Mouse (Mus musculus): Measurements from ENCODE around the gene Erc1. TPM values are rescaled to one million over a fixed set of nuclear protein-coding genes. Genes with fewer than 3 reads are reported as not detected.

The Erc1 gene
- polyA plus RNA-seq, 1 experiment from 2014 or later = 12.6 TPM

GRCm38 (mm10) chr6:119601379-119601778, 246.6 kb downstream of the Erc1 start:
- Histone ChIP-seq H3K4me3 (replicated peaks; ENCODE audit: low read length) (no peak overlapping the region), H3K27ac (ENCODE audit: low read length) (no peak overlapping the region), H3K9me3 (replicated peaks; ENCODE audit: control insufficient read depth, low read length) (no peaks in the 10 kb centered on the region), H3K9ac (ENCODE audit: low read length) (no peak overlapping the region), H3K4me2 (ENCODE audit: low read depth, low read length) (no peak overlapping the region), H3K4me1 (ENCODE audit: control insufficient read depth, insufficient read depth, low read length) (no peaks in the 10 kb centered on the region), H3K27me3 (ENCODE audit: control insufficient read depth, insufficient read depth, low read length) (no peaks in the 10 kb centered on the region), H3K36me3 (ENCODE audit: control insufficient read depth, insufficient read depth, low read length) (no peaks in the 10 kb centered on the region)
- ATAC-seq (ENCODE audit: insufficient read depth, low FRiP score) = no peak
- WGBS = 64% methylated on average over 2 of the region's 2 CpGs

GRCm38 (mm10) chr6:119595440-119595839, 252.5 kb downstream of the Erc1 start:
- 94% methylated on average over 4 of the region's 4 CpGs for WGBS
- Histone ChIP-seq H3K4me3 (replicated peaks; ENCODE audit: low read length) (no peak overlapping the region), H3K4me1 (ENCODE audit: control insufficient read depth, insufficient read depth, low read length) (no peaks in the 10 kb centered on the region), H3K27ac (ENCODE audit: low read length) (no peak overlapping the region), H3K9ac (ENCODE audit: low read length) (no peak overlapping the region), H3K36me3 (ENCODE audit: control insufficient read depth, insufficient read depth, low read length) (no peaks in the 10 kb centered on the region), H3K4me2 (ENCODE audit: low read depth, low read length) (no peak overlapping the region), H3K9me3 (replicated peaks; ENCODE audit: control insufficient read depth, low read length) (no peaks in the 10 kb centered on the region), H3K27me3 (ENCODE audit: control insufficient read depth, insufficient read depth, low read length) (no peaks in the 10 kb centered on the region)
- no peak for ATAC-seq (ENCODE audit: insufficient read depth, low FRiP score)

- no peak for ATAC-seq (ENCODE audit: insufficient read depth, low FRiP score)
- Histone ChIP-seq H3K9ac (ENCODE audit: low read length) (no peak overlapping the region), H3K4me3 (replicated peaks; ENCODE audit: low read length) (no peak overlapping the region), H3K27me3 (ENCODE audit: control insufficient read depth, insufficient read depth, low read length) (no peaks in the 10 kb centered on the region), H3K36me3 (ENCODE audit: control insufficient read depth, insufficient read depth, low read length) (no peaks in the 10 kb centered on the region), H3K4me2 (ENCODE audit: low read depth, low read length) (no peak overlapping the region), H3K4me1 (ENCODE audit: control insufficient read depth, insufficient read depth, low read length) (peaks cover 9% of the 10 kb centered on the region), H3K27ac (ENCODE audit: low read length) (peak overlapping the region; percentile 35), H3K9me3 (replicated peaks; ENCODE audit: control insufficient read depth, low read length) (no peaks in the 10 kb centered on the region)
- 71% methylated on average over 2 of the region's 2 CpGs for WGBS
Measured at GRCm38 (mm10) chr6:119590872-119591271, 257.1 kb downstream of the Erc1 start.

- H3K4me1 ChIP-seq (ENCODE audit: control insufficient read depth, insufficient read depth, low read length) = peaks cover 13% of the 10 kb centered on the region
- no peak for ATAC-seq (ENCODE audit: insufficient read depth, low FRiP score)
- 71% methylated on average over 2 of the region's 2 CpGs for WGBS
Measured at GRCm38 (mm10) chr6:119587897-119588296, 260.1 kb downstream of the Erc1 start.

GRCm38 (mm10) chr6:119587454-119587853, 260.5 kb downstream of the Erc1 start:
- H3K27ac ChIP-seq (ENCODE audit: low read length) = no peak overlapping the region
- no peak for ATAC-seq (ENCODE audit: insufficient read depth, low FRiP score)
- peaks cover 13% of the 10 kb centered on the region for H3K4me1 ChIP-seq (ENCODE audit: control insufficient read depth, insufficient read depth, low read length)
- H3K36me3 ChIP-seq (ENCODE audit: control insufficient read depth, insufficient read depth, low read length) = no peaks in the 10 kb centered on the region
- H3K9ac ChIP-seq (ENCODE audit: low read length) = no peak overlapping the region
- H3K4me3 ChIP-seq (replicated peaks; ENCODE audit: low read length) = no peak overlapping the region
- H3K9me3 ChIP-seq (replicated peaks; ENCODE audit: control insufficient read depth, low read length) = no peaks in the 10 kb centered on the region
- H3K27me3 ChIP-seq (ENCODE audit: control insufficient read depth, insufficient read depth, low read length) = no peaks in the 10 kb centered on the region
- no peak overlapping the region for H3K4me2 ChIP-seq (ENCODE audit: low read depth, low read length)

More at GRCm38 (mm10) chr6:119587897-119588296, 260.1 kb downstream of the Erc1 start:
- H3K9me3 ChIP-seq (replicated peaks; ENCODE audit: control insufficient read depth, low read length) = no peaks in the 10 kb centered on the region
- H3K4me3 ChIP-seq (replicated peaks; ENCODE audit: low read length) = no peak overlapping the region
- no peak overlapping the region for H3K4me2 ChIP-seq (ENCODE audit: low read depth, low read length)
- H3K27me3 ChIP-seq (ENCODE audit: control insufficient read depth, insufficient read depth, low read length) = no peaks in the 10 kb centered on the region
- no peaks in the 10 kb centered on the region for H3K36me3 ChIP-seq (ENCODE audit: control insufficient read depth, insufficient read depth, low read length)
- no peak overlapping the region for H3K9ac ChIP-seq (ENCODE audit: low read length)
- H3K27ac ChIP-seq (ENCODE audit: low read length) = no peak overlapping the region

- Histone ChIP-seq H3K36me3 (ENCODE audit: control insufficient read depth, insufficient read depth, low read length) (no peaks in the 10 kb centered on the region), H3K4me3 (replicated peaks; ENCODE audit: low read length) (no peak overlapping the region), H3K4me1 (ENCODE audit: control insufficient read depth, insufficient read depth, low read length) (peaks cover 13% of the 10 kb centered on the region), H3K9ac (ENCODE audit: low read length) (no peak overlapping the region), H3K27me3 (ENCODE audit: control insufficient read depth, insufficient read depth, low read length) (no peaks in the 10 kb centered on the region), H3K27ac (ENCODE audit: low read length) (no peak overlapping the region), H3K4me2 (ENCODE audit: low read depth, low read length) (no peak overlapping the region), H3K9me3 (replicated peaks; ENCODE audit: control insufficient read depth, low read length) (no peaks in the 10 kb centered on the region)
- 70% methylated on average over 5 of the region's 5 CpGs for WGBS
- ATAC-seq (ENCODE audit: insufficient read depth, low FRiP score) = no peak
Measured at GRCm38 (mm10) chr6:119585652-119586375, 262.2 kb downstream of the Erc1 start.

GRCm38 (mm10) chr6:119584061-119584460, 263.9 kb downstream of the Erc1 start:
- Histone ChIP-seq H3K9me3 (replicated peaks; ENCODE audit: control insufficient read depth, low read length) (no peaks in the 10 kb centered on the region), H3K36me3 (ENCODE audit: control insufficient read depth, insufficient read depth, low read length) (no peaks in the 10 kb centered on the region), H3K4me2 (ENCODE audit: low read depth, low read length) (no peak overlapping the region), H3K4me1 (ENCODE audit: control insufficient read depth, insufficient read depth, low read length) (peaks cover 17% of the 10 kb centered on the region), H3K9ac (ENCODE audit: low read length) (no peak overlapping the region), H3K27me3 (ENCODE audit: control insufficient read depth, insufficient read depth, low read length) (no peaks in the 10 kb centered on the region), H3K27ac (ENCODE audit: low read length) (no peak overlapping the region), H3K4me3 (replicated peaks; ENCODE audit: low read length) (no peak overlapping the region)
- ATAC-seq (ENCODE audit: insufficient read depth, low FRiP score) = no peak
- WGBS = 66% methylated on average over 1 of the region's 1 CpGs

- Histone ChIP-seq H3K4me1 (ENCODE audit: control insufficient read depth, insufficient read depth, low read length) (peaks cover 21% of the 10 kb centered on the region), H3K9me3 (replicated peaks; ENCODE audit: control insufficient read depth, low read length) (no peaks in the 10 kb centered on the region), H3K27me3 (ENCODE audit: control insufficient read depth, insufficient read depth, low read length) (no peaks in the 10 kb centered on the region), H3K4me2 (ENCODE audit: low read depth, low read length) (no peak overlapping the region), H3K4me3 (replicated peaks; ENCODE audit: low read length) (no peak overlapping the region), H3K27ac (ENCODE audit: low read length) (no peak overlapping the region), H3K36me3 (ENCODE audit: control insufficient read depth, insufficient read depth, low read length) (no peaks in the 10 kb centered on the region), H3K9ac (ENCODE audit: low read length) (no peak overlapping the region)
- WGBS = 80% methylated on average over 5 of the region's 5 CpGs
- ATAC-seq (ENCODE audit: insufficient read depth, low FRiP score) = no peak
Measured at GRCm38 (mm10) chr6:119583165-119583564, 264.8 kb downstream of the Erc1 start.

- H3K4me1 ChIP-seq (ENCODE audit: control insufficient read depth, insufficient read depth, low read length) = peaks cover 8% of the 10 kb centered on the region; the same call in 1 of the 2 replicates
- H3K27ac ChIP-seq (ENCODE audit: low read length) = no peak overlapping the region
- no peaks in the 10 kb centered on the region; the same call in 1 of the 2 replicates for H3K36me3 ChIP-seq (ENCODE audit: control insufficient read depth, insufficient read depth, low read length)
- ATAC-seq (ENCODE audit: insufficient read depth, low FRiP score) = no peak
- no peak overlapping the region for H3K4me2 ChIP-seq (ENCODE audit: low read depth, low read length)
- no peak overlapping the region for H3K4me3 ChIP-seq (replicated peaks; ENCODE audit: low read length)
- no peak overlapping the region for H3K9ac ChIP-seq (ENCODE audit: low read length)
- H3K27me3 ChIP-seq (ENCODE audit: control insufficient read depth, insufficient read depth, low read length) = no peaks in the 10 kb centered on the region
- 93% methylated on average over 4 of the region's 4 CpGs for whole genome bisulfite sequencing
- H3K9me3 ChIP-seq (replicated peaks; ENCODE audit: control insufficient read depth, low read length) = no peaks in the 10 kb centered on the region
Measured at GRCm38 (mm10) chr6:119576706-119577105, 271.3 kb downstream of the Erc1 start.
